Mouse (Mus musculus) embryonic fibroblast, embryonic 13.5 days (primary cell): ENCODE measurements around the gene Klf12.

Experiments
- CTCF ChIP-seq: IDR thresholded peaks from 2 replicates; pipeline ENCODE4 v1.5.1; 2011; ENCODE audit warnings: mild to moderate bottlenecking, control low read depth, low read length, moderate library complexity, borderline replicate concordance; ENCODE audit not compliant: insufficient read depth
- POLR2A ChIP-seq: IDR thresholded peaks from 2 replicates; pipeline ENCODE4 v1.6.1; 2011; ENCODE audit warnings: low read depth, mild to moderate bottlenecking, control low read depth, low read length, moderate library complexity

DNA sequence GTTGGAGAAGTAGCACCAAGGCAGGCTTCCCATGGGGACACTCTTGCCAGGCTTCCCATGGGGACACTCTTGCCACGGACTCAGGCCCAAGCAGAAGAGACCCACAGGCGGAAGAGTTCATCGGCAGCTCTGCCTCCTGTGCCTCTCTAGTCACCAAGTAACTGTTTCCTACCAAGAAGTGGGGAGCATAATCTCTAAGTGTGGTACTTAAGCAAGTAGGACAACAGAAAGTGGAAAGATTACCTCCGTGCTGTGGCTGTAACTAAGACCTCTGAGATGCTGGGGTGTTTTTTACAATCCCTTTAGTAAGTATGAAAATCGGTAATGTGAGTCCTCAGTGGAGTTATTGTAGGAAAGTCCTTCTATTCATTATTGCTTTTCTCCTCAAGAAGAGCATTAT lies 410.8 kb downstream of the Klf12 start:
- TF ChIP-seq POLR2A (no peak), CTCF (no peak)
